Mouse (Mus musculus) hindbrain, embryonic 12.5 days (tissue): Measurements from ENCODE around the gene Bpifc. TPM values are rescaled to one million over a fixed set of nuclear protein-coding genes. Genes with fewer than 3 reads are reported as not detected.

Experiments
- ATAC-seq: fragments of 200-750 bp; cut with Nextera tagmentation; 2 replicates; pipeline ENCODE4 v1.8.0; 2017; ENCODE audit warnings: moderate TSS enrichment; ENCODE audit not compliant: low FRiP score
- H3K27ac ChIP-seq: fragments of 300-500 bp; sonication (generic); 2 replicates; pipeline ENCODE4 v1.5.1; 2016; ENCODE audit warnings: mild to moderate bottlenecking
- H3K27me3 ChIP-seq: fragments of 300-500 bp; sonication (generic); 2 replicates; pipeline ENCODE4 v1.6.1; 2016; ENCODE audit warnings: mild to moderate bottlenecking
- H3K36me3 ChIP-seq: fragments of 300-500 bp; sonication (generic); 2 replicates; pipeline ENCODE4 v1.6.1; 2016; ENCODE audit warnings: mild to moderate bottlenecking
- H3K4me1 ChIP-seq: fragments of 300-500 bp; sonication (generic); 2 replicates; pipeline ENCODE4 v1.6.1; 2016
- H3K4me2 ChIP-seq: fragments of 300-500 bp; sonication (generic); replicated peaks from 2 replicates; pipeline ENCODE4 v1.6.1; 2016; ENCODE audit warnings: mild to moderate bottlenecking
- H3K4me3 ChIP-seq: fragments of 300-500 bp; sonication (generic); 2 replicates; pipeline ENCODE4 v1.5.1; 2016; ENCODE audit warnings: mild to moderate bottlenecking
- H3K9ac ChIP-seq: fragments of 300-500 bp; sonication (generic); 2 replicates; pipeline ENCODE4 v1.6.1; 2016; ENCODE audit warnings: mild to moderate bottlenecking, moderate library complexity
- H3K9me3 ChIP-seq: fragments of 300-500 bp; sonication (generic); replicated peaks from 2 replicates; pipeline ENCODE4 v1.6.1; 2016; ENCODE audit warnings: mild to moderate bottlenecking
- WGBS: fragments of 180-500 bp; shearing (Covaris S2); methylation state at CpG from one replicate; pipeline ENCODE4 v1.1.7; 2016; 5-methylcytosine and 5-hydroxymethylcytosine counted together
- polyA plus RNA-seq: library from polyadenylated mRNA; unstranded; fragments of >200 nt; fragmentation: Nextera tagmentation; extraction: Ambion mirVana; gene quantifications from 2 replicates; pipeline ENCODE4 v1.2.1, GENCODE M21; 2016

Bpifc gene
- polyA plus RNA-seq: not detected in 2 replicates

DNA sequence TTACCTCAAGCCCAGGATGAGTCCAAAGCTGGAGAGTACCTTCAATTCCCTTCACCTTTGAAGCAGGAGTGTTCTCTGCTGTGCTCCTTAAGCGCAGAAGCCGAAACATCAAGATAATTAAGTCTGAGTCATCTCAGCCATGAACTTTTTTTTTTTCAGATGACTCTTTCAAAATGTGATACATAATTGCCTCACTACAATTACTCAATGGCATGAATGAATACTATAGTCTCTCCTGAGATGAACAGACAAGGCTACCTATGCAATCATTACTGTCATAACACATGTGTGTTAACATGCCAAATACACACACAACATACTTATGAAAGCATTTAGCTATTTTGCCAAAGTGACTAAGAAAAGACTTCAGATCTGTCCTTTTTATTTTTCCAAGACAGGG lies at the start of gene Bpifc:
Gene Bpifc (minus strand): TSS at position 115 of the 400 bp plus-strand sequence.
- Histone ChIP-seq H3K4me1 (no peaks in the 10 kb centered on the region), H3K27ac (no peak within 1 kb of the TSS), H3K9ac (no peak within 1 kb of the TSS), H3K36me3 (no peaks in the 10 kb centered on the region), H3K4me3 (no peak within 1 kb of the TSS), H3K9me3 (no peaks in the 10 kb centered on the region), H3K27me3 (no peaks in the 10 kb centered on the region), H3K4me2 (no peak within 1 kb of the TSS)
- WGBS: 93% methylated on average over 2 of the region's 2 CpGs
- no peak for ATAC-seq

DNA sequence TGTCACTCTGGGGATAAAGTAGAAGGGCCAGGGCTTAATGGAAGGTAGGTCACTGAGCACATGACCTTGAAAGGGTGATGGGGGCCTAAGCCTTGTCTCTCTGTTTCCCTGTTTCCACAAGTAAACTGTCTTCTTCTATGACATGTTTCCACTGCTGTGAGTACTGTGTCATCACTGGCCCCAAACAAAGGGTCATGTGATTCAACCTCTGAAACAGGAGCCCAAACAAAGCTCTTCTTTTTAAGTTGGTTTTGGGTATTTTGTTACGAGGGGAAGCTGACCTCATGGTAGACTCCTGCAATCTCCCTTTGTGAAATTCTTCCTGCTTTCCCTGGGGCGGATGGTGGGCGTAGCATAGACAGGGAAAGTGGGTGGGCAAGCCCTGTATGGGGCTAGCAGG lies 48.6 kb upstream of the Bpifc start:
- Histone ChIP-seq H3K4me3 (no peak overlapping the region), H3K27me3 (no peaks in the 10 kb centered on the region), H3K9ac (no peak overlapping the region), H3K4me2 (no peak overlapping the region), H3K9me3 (0 out of 2 replicates have a peak, but pooled peaks cover 5% of the 10 kb centered on the region), H3K36me3 (0 out of 2 replicates have a peak, but pooled peaks cover 7% of the 10 kb centered on the region), H3K4me1 (no peaks in the 10 kb centered on the region), H3K27ac (no peak overlapping the region)
- no peak for ATAC-seq
- WGBS: 30% methylated on average over 3 of the region's 3 CpGs

DNA sequence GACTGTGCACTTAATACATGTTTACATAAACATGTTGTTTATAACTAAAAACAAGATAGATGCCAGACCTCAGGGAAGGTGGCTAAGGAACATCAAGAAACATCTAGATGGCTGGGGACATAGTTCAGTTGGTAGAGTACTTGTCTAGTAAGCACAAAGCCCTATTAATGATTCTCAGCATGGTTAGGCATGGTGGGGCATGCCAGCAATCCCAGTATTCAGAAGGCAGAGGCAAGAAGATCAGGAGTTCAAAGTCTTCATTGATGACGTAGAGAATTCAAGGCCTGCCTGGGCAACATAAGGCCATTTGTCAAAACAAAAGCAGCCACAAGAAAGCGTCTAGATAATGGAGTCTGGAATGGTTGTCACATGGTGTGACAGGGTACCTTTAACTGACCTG lies 46.0 kb upstream of the Bpifc start:
- 0 out of 2 replicates have a peak, but pooled peaks cover 7% of the 10 kb centered on the region for H3K36me3 ChIP-seq
- H3K4me2 ChIP-seq: no peak overlapping the region
- no peak overlapping the region for H3K27ac ChIP-seq
- no peaks in the 10 kb centered on the region for H3K4me1 ChIP-seq
- H3K27me3 ChIP-seq: no peaks in the 10 kb centered on the region
- 0 out of 2 replicates have a peak, but pooled peaks cover 5% of the 10 kb centered on the region for H3K9me3 ChIP-seq
- no peak overlapping the region for H3K9ac ChIP-seq
- H3K4me3 ChIP-seq: no peak overlapping the region
- WGBS: 47% methylated on average over 2 of the region's 2 CpGs
- ATAC-seq: no peak

DNA sequence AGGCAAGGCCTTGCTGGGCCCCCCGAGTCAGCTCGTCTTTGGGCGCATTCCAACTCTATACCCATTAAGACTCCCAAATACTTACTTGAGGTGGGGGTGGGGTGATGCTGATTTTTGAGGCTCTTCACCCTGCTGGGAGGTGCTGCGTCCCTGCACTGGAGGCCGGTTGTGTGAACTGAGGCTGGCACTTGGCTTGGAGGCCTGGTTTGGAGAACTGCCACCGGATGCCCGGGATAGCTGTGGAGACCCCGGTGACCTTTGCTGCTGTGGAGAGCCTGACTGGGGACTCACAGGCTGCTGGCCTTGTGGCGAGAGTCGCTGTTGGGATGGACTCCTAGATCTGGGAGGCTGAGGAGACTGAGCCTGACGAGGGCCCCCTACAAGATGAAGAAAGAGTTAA lies 45.6 kb upstream of the Bpifc start:
- Histone ChIP-seq H3K4me1 (no peaks in the 10 kb centered on the region), H3K4me3 (no peak overlapping the region), H3K27me3 (no peaks in the 10 kb centered on the region), H3K9ac (no peak overlapping the region), H3K36me3 (0 out of 2 replicates have a peak, but pooled peaks cover 7% of the 10 kb centered on the region), H3K27ac (no peak overlapping the region), H3K4me2 (no peak overlapping the region), H3K9me3 (0 out of 2 replicates have a peak, but pooled peaks cover 5% of the 10 kb centered on the region)
- 77% methylated on average over 11 of the region's 11 CpGs for WGBS
- no peak for ATAC-seq

DNA sequence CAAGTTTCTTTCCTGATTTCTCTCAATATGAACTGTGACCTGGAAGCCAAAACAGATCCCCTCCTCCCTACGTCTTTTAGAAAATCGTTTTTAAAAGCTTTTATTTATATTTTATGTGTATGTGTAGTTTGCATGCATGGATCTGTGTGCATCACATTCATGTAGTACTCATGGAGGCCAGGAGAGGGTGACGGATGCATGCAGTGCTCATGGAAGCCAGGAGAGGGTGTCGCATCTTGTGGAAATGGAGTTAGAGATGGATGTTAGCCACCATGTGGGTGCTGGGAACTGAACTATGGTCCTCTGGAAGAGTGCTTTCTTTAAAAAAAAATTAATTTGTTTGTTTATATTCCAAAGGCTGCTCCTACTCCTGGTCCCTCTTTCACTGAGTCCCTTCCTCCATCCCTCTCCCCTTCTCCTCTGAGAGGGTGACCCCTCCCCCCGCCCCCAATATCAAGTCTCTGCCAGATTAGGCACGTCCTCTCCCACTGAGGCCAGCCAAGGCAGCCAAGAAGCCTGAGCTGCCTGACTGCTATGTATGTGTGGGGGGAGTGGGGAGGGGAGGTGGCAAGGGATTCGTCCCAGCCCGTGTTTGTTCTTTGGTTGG lies 44.7 kb upstream of the Bpifc start:
- Histone ChIP-seq H3K9me3 (0 out of 2 replicates have a peak, but pooled peaks cover 5% of the 10 kb centered on the region), H3K9ac (no peak overlapping the region), H3K4me3 (no peak overlapping the region), H3K27ac (no peak overlapping the region), H3K4me1 (no peaks in the 10 kb centered on the region), H3K27me3 (no peaks in the 10 kb centered on the region), H3K36me3 (0 out of 2 replicates have a peak, but pooled peaks cover 7% of the 10 kb centered on the region), H3K4me2 (no peak overlapping the region)
- 76% methylated on average over 8 of the region's 8 CpGs for WGBS
- ATAC-seq: no peak

DNA sequence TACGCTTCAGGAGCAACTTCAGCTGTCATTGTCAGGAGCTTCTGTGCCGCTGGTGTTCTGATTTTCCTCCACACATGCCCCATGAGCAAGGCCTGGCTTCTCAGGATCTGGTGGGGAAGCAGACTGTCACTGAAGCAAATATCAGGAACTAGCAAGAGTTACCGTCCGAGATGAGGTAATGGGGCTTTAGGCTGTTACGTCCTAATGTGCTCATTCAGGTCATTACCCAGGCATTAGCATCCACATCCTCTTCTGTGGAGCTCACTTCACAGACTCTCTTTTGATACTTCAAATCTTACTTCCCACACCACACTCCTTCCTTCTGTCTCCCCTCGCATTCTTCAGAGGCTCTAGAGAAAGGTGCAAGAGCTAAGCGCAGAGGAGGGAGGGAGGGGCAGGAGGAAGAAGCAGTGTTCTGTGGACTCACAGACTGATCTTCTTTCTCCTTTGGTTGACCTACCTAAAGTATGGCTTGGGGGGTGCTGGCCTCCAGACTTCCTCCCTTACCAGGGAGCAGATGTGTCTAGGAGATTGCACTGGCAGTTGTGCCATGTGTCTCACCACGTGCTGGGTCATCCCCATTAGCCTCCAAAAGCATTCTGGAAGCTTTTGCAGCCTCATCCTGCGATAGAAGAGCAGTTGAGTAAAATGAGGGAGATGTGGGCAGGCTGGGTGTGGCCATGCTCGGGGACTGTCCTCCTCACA lies 41.3 kb upstream of the Bpifc start:
- Histone ChIP-seq H3K4me2 (no peak overlapping the region), H3K9ac (no peak overlapping the region), H3K4me3 (no peak overlapping the region), H3K4me1 (no peaks in the 10 kb centered on the region), H3K9me3 (0 out of 2 replicates have a peak, but pooled peaks cover 5% of the 10 kb centered on the region), H3K27ac (no peak overlapping the region), H3K27me3 (no peaks in the 10 kb centered on the region), H3K36me3 (0 out of 2 replicates have a peak, but pooled peaks cover 7% of the 10 kb centered on the region)
- WGBS: 89% methylated on average over 10 of the region's 10 CpGs
- ATAC-seq: no peak

DNA sequence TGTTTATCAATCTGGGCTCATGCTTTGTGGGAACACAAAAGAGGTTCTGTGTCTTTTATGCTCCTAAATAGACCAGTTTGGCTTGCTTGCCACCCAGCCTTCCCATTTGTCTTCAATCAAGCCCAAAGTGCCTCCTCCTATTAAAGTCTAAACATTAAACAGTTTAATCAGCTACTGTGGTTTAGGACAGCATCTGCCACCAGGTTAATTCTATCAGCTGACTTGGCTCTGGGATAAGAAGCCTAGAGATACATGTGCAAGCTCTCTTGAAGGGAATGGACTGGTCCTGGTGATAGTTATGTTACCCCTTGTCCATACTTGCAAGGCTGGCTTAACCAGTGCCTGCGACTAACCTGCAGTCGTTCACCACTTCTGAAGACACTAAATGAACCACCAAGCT lies 38.8 kb upstream of the Bpifc start:
- no peak for ATAC-seq
- Histone ChIP-seq H3K36me3 (no peaks in the 10 kb centered on the region), H3K27ac (no peak overlapping the region), H3K4me3 (no peak overlapping the region), H3K27me3 (no peaks in the 10 kb centered on the region), H3K4me1 (no peaks in the 10 kb centered on the region), H3K9me3 (no peaks in the 10 kb centered on the region), H3K9ac (no peak overlapping the region), H3K4me2 (no peak overlapping the region)
- 85% methylated on average over 2 of the region's 2 CpGs for WGBS

DNA sequence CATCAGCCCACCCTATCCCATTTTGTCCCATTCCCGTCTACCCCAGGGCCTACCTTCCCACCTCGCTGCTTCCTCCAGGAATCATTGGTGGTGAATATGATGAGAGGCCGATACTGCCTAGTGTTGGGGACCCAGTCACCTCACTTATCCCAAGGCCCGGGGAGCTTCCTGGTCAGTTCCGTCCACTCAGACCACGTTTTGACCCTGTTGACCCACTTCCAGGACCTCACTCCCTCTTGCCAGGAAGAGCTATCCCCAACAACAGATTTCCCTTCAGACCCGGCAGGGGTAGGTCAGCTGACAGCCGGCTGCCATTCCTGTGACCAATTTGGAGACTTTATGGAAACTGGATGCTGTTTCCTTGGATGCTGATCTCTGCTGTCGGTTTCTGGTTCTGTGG lies 36.1 kb upstream of the Bpifc start:
- no peaks in the 10 kb centered on the region for H3K9me3 ChIP-seq
- 87% methylated on average over 9 of the region's 9 CpGs for WGBS
- H3K36me3 ChIP-seq: no peaks in the 10 kb centered on the region
- H3K27ac ChIP-seq: no peak overlapping the region
- H3K4me1 ChIP-seq: no peaks in the 10 kb centered on the region
- no peak overlapping the region for H3K9ac ChIP-seq
- no peak overlapping the region for H3K4me2 ChIP-seq
- no peak for ATAC-seq
- H3K27me3 ChIP-seq: no peaks in the 10 kb centered on the region
- no peak overlapping the region for H3K4me3 ChIP-seq

DNA sequence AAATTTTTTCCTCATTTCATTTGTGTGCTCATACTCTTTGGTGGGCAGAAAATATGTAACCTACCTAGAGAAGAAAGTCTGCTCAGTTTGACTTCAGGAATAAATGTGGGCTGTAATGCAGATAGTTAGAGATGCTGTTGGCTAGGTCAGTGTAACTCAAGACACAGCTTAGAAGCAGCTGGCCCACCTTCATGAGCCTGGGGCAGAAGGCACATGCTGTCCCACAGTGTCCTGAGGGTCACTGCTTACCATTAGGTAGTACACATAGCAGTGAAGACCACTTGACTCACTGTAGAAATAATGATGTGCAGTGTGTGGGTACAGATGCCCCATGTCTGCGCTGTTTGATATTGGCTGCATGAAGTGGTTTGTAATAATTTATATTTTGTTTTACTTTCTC lies 34.7 kb upstream of the Bpifc start:
- H3K4me1 ChIP-seq: no peaks in the 10 kb centered on the region
- no peak overlapping the region for H3K4me2 ChIP-seq
- H3K27ac ChIP-seq: no peak overlapping the region
- no peaks in the 10 kb centered on the region for H3K9me3 ChIP-seq
- ATAC-seq: no peak
- H3K27me3 ChIP-seq: no peaks in the 10 kb centered on the region
- WGBS: 95% methylated on average over 1 of the region's 1 CpGs
- H3K4me3 ChIP-seq: no peak overlapping the region
- no peak overlapping the region for H3K9ac ChIP-seq
- no peaks in the 10 kb centered on the region for H3K36me3 ChIP-seq

DNA sequence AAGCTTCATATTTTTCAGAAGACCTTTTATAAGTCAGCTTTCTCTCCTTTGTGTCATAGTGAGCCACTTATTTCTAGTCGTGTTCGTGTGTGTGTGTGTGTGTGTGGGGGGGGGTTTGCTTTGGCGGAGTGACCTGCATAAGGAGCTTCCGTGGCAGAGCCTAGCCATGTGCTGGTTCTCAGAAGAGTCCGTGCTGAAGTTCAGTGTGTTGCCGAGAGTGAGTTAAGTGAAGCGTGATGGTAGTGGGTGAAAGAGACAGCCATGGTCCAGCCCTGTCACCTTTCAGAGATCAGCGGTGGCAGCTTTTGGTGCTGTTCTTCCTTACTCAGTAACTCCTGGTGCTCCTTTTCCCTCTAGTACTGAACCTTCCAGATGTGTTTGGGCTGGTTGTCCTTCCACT lies 32.4 kb upstream of the Bpifc start:
- Histone ChIP-seq H3K4me1 (no peaks in the 10 kb centered on the region), H3K9ac (no peak overlapping the region), H3K4me2 (no peak overlapping the region), H3K27ac (no peak overlapping the region), H3K9me3 (no peaks in the 10 kb centered on the region), H3K4me3 (no peak overlapping the region), H3K27me3 (no peaks in the 10 kb centered on the region), H3K36me3 (no peaks in the 10 kb centered on the region)
- ATAC-seq: no peak
- 79% methylated on average over 8 of the region's 8 CpGs for WGBS

DNA sequence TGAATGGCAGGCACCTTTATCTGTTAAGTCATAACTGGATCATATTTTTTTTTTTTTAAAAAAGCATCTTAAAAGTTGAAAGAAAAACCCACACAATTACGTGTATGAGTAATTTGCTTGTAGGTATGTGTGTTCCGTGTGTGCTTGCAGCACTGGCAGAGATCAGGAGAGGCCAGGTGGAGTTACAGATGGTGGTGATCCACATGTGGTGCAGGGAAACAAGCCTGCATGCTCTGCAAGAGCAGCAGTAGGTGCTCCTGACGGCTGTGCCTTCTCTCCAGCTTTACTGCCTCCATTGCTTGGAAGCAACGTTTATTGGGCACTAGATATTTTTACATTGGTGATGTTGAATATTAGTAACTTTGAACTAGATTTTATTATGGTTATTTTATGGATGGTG lies 32.0 kb upstream of the Bpifc start:
- no peak for ATAC-seq
- H3K27ac ChIP-seq: no peak overlapping the region
- H3K4me1 ChIP-seq: no peaks in the 10 kb centered on the region
- H3K9me3 ChIP-seq: no peaks in the 10 kb centered on the region
- H3K9ac ChIP-seq: no peak overlapping the region
- H3K36me3 ChIP-seq: no peaks in the 10 kb centered on the region
- WGBS: 81% methylated on average over 4 of the region's 4 CpGs
- no peak overlapping the region for H3K4me2 ChIP-seq
- H3K4me3 ChIP-seq: no peak overlapping the region
- H3K27me3 ChIP-seq: no peaks in the 10 kb centered on the region

DNA sequence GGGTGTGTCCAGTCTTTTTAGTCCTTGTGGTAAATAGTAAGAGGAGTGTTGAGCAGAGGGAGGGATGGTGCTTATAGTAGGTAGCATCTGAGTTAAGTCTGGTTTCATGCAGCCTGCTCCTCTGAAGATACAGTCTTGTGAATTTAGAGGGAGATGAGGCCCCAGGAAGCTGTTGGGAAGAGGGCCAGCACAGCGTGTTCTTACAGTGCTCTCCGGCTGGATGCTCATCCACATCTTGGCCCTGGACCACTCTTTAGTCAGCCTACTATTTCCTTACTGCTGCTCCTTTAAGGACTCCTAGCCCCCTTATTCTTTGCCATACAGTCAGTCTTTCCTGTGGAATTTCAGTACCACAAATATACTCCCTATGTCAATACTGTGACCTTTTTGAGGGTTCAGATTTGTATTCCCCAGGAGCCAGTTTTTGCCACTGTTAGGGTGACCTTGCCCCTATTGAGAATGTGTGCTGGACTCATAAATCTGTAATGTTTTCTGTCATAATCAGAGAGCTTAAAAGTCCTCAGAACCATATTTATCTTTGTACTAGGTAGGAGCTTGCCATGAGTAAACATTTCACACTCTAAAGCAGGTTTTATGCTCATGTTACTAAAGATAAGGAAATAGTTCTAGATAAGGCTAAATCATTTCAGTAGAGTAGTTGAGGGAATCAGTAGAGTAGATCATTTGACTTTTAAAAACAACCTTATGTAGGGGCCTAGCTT lies 22.5 kb upstream of the Bpifc start:
- H3K4me1 ChIP-seq: no peaks in the 10 kb centered on the region; the same call in 1 of the 2 replicates
- no peak for ATAC-seq
- 0 out of 2 replicates have a peak, but pooled peaks cover 3% of the 10 kb centered on the region for H3K36me3 ChIP-seq
- H3K4me3 ChIP-seq: no peak overlapping the region
- H3K9ac ChIP-seq: no peak overlapping the region
- WGBS: 88% methylated on average over 2 of the region's 2 CpGs
- no peaks in the 10 kb centered on the region for H3K27me3 ChIP-seq
- H3K4me2 ChIP-seq: no peak overlapping the region
- H3K27ac ChIP-seq: no peak overlapping the region
- no peaks in the 10 kb centered on the region for H3K9me3 ChIP-seq
